Mouse (Mus musculus) regulatory T cell (primary cell): ENCODE measurements around the gene 2310057N15Rik.
"Not testable (repeated sequence)": the region's sequence is repeated elsewhere in the genome, so short reads cannot be mapped to it uniquely, and the experiment has no call there.

Source experiments
- in situ Hi-C: fragments of 300-600 bp; cut with MboI, MseI; formaldehyde crosslinking; loops from one replicate; pipeline ENCODE4 v1.15.1; 2025; ENCODE audit warnings: high pct_unique_total_duplicates

The 2310057N15Rik gene

DNA sequence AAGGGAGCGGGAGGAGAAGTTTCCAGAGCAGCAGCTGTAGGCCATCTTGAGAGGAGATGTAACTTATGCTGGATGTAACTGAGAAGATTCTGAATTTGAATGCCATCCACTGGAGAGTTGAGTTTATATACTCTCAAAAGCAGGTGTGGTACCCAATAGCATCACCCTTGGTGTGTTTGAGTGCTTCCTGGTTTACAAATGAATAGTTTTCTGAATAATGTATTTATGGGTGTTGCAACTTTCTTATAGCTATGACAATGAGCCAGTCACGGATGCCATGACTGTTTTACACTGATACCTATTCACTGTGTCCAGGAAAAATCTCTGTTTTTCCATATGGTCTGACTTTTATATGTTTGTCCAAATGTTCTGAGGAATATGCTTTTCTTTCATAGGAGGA is at the start of gene 2310057N15Rik:
Gene 2310057N15Rik (minus strand): TSS at position 101 of the 400 bp plus-strand sequence.
- in situ Hi-C loops, result no loop called here

DNA sequence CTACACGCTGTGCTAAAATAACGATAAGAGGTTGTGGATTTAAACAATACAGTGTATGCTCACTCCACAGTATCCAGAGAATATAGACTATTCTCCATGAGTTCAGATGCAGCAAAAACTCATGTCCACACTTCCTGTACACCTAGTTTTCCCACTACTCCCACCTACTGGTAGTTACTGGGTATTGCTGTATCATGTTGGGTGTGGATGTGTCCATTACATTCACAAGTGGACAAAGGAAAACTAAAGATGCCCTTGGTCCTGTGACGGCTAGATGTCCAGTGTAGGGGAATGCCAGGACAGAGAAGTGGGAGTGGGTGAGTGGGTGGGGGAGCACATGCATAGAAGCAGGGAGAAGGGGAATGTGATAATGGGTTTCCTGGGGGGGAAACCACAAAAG is 49.7 kb upstream of the 2310057N15Rik start:
- in situ Hi-C loops, result no loop called here

DNA sequence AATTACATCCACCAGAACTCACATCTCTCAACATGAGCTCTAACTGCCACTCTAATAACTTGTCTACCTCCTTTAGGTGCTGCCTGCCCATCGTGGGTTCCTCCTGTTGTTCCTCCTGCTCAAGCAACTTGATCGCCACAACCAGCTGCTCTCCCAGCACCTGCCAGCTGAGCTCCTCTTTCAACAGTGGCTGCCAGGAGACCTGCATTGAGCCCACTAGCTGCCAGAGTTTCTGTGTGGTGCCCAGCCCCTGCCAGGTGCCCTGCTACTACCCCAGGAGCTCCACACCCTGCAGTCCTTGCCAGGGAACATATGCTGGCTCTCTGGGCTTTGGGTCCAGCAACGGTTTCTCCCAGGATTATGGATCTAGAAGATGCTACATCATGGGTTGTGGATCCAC is 46.1 kb upstream of the 2310057N15Rik start, which contains the start of gene Krtap15:
Gene Krtap15 (plus strand): TSS at position 150 of the 400 bp plus-strand sequence.
- in situ Hi-C loops, result no loop called here

DNA sequence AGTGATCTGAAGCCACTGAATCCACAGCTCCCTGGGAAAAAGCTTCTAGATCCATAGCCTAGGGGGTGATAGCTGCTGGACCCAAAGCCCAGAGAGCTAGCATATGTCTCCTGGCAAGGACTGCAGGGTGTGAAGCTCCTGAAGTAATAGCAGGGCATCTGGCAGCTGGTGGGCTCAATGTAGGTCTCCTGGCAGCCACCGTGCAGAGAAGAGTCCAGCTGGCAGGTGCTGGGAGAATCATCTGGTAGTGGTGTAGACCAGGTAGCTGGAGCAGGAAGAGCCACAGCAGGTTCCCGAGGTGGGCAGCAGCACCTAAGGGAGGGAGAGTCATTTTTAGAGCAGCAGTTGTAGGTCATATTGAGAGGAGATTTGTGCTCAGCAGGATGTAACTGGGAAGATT is 37.8 kb upstream of the 2310057N15Rik start, which contains the start of gene Gm20741:
Gene Gm20741 (minus strand): TSS at position 394 of the 400 bp plus-strand sequence.
- in situ Hi-C loops, result no loop called here

DNA sequence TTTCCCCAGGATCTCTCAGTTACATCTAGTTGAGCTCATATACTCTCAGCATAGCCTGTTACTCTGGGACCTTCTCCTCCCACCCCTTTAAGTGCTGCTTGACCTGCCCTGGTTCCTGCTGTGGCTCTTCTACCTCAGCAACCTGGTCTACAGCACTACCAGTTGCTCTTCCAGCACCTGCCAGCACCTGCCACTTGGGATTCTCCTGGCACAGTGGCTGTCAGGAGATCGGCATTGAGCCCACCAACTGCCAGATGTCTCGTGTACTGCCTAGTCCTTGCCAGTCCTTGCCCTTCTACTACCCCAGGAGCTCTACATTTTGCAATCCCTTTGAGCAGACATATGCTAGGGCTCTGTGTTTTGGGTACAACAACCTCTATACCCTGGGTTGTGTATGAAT is 12.8 kb upstream of the 2310057N15Rik start:
- in situ Hi-C loops, result loop anchor here (10.0 kb wide), 1 partner anchor 1628 kb away; no protein-coding TSS in a partner anchor

DNA sequence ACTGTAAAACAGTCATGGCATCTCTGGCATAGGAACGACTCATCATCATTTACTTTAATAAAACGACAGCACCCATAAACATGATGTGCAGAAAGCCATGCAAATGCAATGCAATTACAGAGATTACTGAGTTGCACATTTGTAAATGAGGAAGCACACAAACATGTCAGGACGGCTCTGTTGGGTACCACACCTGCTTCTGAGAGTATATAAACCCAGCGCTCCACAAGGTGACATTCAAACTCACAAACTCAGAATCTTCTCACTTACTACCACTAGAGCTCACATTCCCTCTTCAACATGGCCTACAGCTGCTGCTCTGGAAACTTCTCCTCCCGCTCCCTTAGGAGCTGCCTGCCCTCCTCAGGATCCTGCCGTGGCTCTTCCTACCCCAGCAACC is 3.6 kb upstream of the 2310057N15Rik start, which contains the start of gene Gm5965:
Gene Gm5965 (plus strand): TSS at position 301 of the 400 bp plus-strand sequence.
- in situ Hi-C loops, result no loop called here

DNA sequence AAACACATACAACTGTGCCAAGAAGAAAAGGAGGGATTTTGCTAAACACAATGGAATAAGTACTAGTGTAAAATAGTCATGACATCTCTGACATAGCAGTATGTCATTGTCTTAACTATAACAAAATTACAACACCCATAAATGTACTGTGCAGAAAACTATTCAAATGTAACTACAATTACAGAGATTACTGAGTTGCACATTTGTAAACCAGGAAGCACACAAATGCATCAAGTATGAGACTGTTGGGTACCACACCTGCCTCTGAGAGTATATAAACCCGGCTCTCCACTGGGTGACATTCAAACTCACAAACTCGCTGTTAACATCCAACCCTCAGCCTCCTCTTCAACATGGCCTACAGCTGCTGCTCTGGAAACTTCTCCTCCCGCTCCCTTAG is 15.5 kb downstream of the 2310057N15Rik start, which contains the start of gene 2310034C09Rik:
Gene 2310034C09Rik (plus strand): TSS at position 301 of the 400 bp plus-strand sequence.
- in situ Hi-C loops, result not testable (repeated sequence)

DNA sequence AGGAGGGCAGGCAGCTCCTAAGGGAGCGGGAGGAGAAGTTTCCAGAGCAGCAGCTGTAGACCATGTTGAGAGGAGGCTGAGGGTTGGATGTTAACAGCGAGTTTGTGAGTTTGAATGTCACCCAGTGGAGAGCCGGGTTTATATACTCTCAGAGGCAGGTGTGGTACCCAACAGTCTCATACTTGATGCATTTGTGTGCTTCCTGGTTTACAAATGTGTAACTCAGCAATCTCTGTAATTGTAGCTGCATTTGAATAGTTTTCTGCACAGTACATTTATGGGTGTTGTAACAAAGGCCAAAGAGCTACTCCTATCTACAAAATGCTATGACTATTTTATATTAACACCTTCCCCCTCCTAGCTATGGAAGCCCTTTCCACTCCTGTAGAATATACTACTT is 22.5 kb downstream of the 2310057N15Rik start, which contains the start of gene Krtap13:
Gene Krtap13 (minus strand): TSS at position 101 of the 400 bp plus-strand sequence.
- in situ Hi-C loops, result not testable (repeated sequence)

DNA sequence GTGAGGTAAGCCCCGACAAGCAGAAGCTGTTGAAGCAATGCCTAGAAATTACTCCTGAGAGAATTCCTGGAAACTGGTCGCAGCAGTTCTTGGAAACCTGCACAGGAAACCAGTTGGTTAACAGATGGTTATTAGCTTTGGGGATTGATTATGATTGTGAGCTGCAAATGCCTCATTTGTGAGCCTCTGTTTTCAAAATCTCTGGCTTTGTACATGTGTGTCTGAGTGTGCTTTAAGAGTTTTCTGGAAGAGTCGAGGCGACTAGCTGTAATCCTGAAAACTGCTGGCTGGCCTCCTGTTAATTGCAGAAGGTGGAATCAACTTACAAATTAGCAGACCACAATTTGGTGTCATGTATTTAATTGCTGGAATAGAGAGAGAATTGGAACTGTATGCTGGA is 26.1 kb downstream of the 2310057N15Rik start:
- in situ Hi-C loops, result no loop called here

DNA sequence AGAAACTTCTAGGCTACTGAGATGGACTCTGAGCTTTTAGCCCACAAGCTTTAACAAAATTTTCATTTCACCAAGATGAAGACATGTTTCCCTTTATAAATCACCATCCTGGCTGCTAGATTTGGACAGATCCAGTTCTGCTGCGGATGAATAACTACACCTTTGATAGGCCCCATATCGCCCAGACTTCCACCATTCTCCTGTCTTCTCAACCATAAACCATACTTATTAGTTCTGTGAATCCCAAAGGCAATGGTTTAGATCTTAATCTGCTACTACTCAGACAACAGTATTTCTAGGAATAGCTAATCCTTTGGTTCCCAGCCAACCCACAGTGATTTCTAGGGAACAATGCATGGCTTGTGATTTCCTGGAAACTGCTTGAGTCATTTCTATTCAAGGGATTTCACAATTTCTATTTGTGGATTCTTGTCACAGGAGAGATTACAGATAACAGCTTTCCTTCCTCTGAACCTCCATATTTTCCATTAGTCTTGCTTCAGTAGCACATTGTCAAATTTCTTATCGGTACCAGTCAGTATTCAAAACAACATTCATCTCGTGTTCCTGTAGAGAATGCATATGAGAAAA is 29.2 kb downstream of the 2310057N15Rik start:
- in situ Hi-C loops, result no loop called here

DNA sequence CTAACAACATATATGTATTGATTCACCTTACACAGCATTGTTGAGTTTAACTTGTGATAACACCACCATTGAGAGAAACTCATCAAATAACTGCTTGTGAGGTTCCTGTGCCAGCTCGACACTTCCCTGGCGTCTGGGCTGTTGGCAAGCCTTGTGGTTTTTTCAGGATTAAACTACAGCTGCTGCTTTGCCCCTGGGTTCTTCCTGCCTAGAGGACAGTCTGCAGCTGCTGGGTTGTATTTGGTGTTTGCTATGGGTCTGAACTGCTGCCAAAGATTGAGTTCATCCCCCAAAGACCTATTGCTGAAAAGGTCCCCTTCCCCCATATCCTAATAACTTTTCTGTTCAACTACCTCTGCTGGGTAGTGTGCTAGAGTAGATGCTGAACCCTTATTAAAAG is 38.6 kb downstream of the 2310057N15Rik start:
- in situ Hi-C loops, result no loop called here

DNA sequence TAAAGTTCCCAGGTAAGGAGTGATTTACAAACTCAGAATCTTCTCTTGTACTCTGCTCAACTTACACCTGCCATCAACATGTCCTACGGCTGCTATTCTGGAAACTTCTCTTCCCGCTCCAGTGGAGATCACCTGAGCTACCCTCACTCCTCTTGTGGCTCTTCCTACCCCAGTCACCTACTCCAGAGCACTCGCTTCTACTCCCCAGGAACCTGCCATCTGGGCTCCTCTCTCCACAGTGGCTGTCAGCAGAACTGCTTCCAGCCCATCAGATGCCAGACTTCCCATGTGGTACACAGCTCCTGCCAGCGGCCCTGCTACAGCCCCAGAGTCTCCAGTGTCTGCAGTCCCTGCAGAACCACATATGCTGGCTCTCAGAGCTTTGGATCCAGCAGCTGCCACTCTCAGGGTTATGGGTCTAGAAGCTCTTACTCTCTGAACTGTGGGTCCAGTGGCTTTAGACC is 45.2 kb downstream of the 2310057N15Rik start, which contains the start of gene Krtap13-1:
Gene Krtap13-1 (plus strand): TSS at position 51 of the 464 bp plus-strand sequence.
- in situ Hi-C loops, result no loop called here
